Mouse (Mus musculus) ES-CJ7 (cell line): Measurements from ENCODE around the gene Grin2c.

Experiments
- DNase-seq: peaks from one replicate; pipeline ENCODE4 v3.0.0; 2011; ENCODE audit warnings: low read depth, low spot score

Grin2c gene

DNA sequence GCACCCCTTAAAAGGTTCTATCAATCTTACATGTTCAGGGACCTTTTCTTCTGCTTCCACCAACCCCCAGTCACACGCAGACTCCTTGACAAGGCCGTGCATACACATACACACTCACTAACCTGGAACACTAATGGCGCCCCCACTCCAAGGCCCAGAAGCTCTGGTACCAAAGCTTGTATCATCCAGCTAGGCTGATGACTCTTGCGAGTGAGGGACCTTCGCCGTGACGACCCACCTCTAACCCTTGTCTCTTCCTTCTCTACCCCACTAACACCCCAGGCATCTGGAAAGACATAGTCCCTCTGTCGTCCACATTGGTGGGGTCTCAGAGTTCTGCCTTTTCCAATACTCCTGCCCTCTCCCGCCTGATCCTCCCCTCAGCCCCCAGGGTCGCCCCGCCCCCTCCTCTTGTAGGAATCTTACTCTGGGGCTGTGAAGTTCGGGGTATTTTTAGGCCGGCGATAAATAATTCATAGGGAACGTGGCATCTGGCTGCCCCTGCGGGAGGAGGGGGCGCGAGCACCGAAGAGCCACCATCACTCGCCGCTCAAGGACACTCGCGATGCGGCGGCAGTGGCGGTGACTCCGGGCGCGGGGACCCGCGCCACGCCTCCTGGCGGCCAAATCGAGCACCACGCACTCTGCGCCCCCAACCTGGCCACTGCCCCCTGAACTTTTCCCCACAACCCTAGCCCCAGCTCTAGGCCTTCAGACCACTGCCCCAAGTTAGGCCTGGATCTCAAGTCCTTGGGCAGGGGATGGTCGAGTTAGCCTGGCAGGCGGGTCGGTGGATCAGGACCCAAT, 2.0 kb downstream of the Grin2c start:
- peak; percentile 58 for DNase-seq

DNA sequence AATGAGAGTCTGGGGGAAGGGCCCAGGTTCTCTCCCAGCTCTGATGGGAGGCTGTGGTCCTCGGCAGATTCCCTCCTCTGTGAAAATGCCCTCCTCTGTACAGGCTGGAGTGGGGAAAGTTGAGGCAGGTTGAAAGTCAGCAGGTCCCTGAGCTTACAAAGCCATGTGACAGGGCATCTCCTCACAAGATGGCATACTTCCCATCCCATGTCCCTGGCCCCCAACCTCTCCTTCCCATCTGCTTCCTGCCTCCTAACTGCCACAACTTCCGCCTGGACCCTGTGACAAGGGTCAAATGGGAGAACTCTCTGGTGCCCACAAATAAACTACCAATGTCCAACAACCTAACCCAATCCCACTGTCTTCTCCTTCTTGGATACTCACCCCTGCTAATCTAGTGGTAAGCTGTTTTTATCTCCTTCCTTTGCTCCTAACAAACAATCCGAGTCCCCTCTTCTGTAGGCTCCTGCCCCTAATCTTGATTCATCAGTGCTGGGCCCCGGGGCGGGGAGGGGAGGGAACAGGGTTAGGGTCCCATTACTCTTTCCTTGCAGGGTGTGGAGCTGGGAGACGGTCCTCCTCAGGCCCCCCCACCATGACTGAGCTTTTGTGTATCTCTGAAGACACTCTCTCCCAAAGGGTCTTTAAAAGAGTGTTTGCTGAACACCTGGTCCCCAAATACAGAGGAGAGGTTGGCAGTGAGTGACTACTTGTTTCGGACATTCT, 2.7 kb downstream of the Grin2c start:
- no peak for DNase-seq

DNA sequence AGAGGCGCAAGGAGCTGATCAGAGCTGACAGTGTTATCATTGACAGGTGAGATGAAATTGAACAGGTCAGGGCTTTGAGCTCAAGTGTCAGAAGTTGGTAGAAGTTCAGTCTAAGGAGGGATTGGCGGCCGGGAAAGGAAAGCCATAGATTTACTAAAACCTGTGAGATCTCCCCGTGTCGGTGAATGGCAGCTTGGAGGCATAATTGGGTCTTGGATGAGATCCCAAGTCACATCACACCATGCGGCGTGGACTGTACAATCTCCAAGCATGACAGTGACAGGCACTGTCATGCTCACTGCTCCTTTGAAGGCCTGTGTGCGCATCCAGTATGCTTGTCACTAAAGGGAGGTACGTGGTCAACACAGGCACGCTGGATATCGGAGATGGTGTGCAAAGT, 4.1 kb downstream of the Grin2c start:
- no peak for DNase-seq

DNA sequence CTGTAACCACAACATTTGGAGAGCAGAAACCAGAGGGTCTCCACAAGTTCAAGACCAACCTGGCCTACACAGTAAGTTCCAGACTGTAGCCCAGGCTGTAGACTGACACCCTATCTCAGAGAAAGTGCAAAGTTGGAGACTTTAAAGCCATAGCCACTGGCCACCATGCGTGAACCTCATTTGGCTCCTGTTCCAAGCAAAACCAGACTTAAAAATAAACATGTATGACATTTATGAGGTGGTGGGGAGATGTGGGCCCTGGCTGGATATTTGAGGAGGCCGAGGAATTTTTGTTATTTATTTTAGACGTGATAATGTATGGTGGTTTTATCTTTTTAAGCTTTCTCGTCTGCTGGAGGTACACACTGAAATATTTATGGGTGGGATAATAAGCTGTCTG, 7.9 kb downstream of the Grin2c start:
- no peak for DNase-seq

DNA sequence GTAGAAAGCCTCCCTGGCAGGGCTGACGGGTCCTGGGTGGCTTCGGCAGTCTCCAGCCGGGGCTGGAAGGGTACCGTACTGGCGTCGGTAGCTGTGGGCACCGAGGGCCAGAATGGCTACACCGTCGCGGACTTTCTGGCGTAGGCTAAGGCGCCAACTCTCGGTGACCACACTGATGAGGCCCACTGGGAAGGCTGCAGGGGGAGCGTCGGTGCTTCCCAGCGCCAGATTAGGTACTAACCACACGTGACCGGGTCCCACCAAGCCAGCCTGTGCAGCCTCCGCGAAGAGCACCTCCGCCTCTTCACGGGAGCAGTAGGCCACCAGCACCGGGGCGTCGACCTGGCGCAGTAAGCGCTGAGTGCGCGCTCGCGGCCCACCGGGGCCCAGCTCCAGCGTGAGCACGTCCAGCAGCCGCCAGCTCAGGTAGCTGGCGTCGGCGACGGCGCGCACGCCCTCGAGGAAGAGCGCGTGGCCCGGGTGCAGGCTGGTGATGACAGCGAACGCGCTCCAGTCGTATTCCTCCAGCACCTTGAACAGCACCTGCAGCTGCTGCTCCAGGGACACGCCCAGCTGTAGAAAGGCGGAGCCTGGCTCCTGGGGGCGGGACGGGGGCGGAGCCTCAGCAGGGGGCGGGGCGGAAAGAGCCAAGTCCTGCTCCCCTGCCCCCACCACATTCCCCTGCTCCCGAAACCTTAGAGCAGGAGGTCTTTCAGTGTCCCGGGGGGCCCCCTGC, 9.1 kb downstream of the Grin2c start:
- DNase-seq = peak; percentile 93

DNA sequence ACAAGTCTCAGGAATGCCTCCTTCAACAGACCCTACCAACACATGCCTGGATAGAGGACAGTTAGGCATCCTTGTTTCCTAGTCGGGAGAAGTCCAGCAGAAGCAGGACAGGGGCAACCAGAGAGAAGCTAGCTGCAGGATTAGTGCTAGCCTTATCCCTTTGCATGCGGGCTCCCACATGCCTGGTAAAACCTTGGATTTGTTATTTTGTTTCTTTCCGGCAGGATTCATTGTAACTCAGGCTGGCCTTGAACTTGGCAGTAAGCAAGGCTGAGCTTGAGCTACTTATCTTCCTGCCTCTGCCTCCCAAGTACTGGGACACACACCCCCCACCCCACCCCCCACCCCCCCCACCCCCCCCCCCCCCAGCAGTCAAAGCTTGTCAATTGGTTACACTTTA, 15.8 kb downstream of the Grin2c start:
- no peak for DNase-seq

DNA sequence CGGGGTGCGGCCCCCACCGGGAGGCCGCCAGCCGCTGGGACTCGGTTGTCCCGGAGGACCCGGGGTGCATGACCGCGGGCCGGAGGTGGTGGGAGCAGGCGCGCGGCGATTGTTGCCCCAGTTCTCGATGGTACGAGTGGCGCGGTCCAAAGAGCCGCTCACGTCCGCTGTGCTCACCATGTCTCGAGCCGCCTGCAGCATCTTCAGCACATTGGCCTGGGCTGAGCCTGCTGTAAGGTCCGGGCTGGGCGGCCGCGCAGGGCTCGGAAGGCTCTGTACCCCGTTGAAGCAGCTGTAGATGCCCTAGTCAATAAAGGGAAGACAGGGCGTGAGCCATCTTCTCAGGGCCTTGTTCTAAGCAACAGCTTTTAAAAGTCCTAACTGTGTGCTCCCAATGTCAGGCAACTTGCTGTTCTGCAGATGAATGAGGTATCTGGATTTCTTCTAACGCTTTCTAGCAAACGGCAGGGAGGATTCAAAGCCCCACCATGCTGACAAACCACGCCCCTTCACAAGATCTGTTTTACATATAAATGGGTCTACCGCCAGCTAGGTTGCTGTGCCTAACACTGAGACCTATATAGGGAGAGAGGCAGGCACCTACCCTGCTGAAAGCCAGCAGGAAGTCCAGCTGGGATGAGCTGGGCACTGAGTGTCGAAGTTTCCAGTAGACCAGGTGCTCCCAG, 16.5 kb downstream of the Grin2c start:
- DNase-seq = peak; percentile 87

DNA sequence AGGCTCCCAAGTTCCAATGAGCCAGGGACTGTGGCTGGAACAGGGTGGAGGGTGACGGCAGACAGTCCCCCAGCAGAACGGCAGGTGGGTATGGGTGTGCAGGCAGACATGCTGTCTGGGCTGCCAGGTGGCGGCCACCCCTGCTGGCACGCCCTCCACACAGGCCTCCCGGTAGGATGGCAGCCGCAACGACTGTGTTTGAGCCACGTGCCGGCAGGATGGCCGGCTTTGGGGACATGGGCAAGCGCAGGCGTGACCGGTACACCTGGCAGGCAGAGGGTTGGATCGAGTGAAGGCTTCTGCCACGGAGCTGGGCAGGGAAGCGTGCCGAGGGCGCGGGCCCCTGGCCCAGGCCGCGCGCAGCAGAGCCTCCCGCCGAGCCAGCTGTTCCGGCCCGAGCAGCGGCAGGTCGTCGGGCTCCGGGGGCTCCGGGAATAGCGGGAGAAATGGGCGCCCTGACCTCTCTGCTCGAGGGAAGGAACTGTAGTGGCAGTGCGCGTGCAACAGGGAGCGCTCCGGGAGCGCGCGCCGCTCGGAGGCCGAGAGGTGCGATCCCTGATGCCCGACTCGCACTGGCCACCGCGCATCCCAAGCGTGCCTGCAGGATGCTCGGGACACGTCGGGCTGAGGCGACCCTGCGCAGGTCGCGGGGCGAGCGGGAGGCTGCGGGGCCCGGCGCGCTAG, 17.2 kb downstream of the Grin2c start:
- DNase-seq = no peak

DNA sequence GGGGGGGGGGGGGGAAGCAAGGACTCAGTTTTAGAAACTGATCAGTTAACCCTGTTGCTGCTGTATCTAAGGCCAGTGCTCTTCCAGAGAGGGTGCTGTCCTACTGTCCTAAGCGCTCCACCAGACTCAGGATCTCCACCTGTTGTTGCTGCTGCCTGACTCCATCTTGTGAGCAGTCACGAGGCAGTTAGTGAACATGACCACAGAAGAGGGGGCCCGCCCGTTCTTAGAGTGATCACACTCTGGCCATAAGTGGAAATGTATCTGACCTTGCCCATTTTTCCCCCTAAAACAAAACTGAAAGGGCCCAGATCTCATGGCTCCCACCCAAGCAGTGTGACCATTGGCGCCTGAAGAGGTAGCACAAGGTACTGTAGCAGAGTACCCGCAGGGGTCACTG, 19.1 kb downstream of the Grin2c start:
- DNase-seq = no peak

DNA sequence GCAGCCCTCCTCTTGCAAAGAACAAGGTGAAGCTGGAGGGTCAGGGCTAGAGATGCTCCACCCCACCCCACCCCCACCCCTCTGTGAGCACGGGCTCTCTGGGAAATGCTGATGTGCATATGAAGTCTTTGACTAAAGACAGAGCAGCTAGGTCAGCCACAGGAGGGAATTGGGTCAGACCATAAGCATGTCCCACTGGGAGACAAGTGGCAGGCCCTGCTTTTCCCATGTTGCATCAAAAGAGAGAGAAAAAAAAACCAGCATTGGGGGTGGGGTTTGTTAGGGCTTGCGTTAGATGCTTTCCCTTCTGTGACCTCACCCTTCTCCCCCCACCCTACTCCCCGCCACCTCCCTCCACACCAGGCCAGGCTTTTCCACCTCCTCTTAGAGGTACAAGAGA, 19.8 kb downstream of the Grin2c start:
- DNase-seq = peak; percentile 61

DNA sequence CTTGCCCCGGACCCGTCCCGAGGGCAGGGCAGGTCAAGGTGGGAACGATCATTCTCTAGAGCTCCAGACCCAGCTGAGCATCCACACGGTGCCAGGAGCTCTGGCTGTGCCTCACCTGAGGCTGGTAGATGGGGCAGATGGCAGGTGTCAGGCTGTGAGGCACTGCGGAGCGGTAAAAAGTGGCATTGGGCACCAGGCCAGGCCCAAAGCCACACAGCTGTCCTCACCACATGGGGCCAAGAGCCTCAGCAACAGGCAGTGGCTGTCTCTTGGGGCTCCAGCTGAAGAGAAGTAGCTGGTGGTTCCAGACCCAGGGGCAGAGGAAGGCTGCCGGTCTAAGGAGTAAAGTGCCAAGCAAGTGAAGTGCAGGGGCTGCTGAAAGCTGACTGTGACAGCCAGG, 20.7 kb downstream of the Grin2c start:
- DNase-seq = no peak

DNA sequence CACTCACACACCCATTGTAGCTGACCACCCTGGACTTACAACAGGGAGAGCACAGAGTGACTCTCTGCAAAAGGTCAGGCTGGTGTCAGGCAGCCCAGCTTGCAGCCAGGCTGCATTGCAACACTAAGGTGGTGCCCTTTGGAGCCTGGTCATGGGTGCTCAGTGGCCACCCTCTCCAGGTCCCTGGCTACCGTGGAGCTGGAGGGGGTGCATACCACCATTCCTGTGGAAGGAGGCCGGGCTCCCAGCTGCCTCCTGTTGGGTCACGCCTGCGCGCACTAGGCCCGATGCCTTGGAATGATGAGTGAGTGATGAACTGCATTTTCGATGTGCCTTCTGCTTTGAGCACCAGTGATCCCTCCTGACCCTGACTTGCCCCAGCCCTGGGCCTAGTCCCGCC, 22.2 kb downstream of the Grin2c start:
- DNase-seq = no peak

DNA sequence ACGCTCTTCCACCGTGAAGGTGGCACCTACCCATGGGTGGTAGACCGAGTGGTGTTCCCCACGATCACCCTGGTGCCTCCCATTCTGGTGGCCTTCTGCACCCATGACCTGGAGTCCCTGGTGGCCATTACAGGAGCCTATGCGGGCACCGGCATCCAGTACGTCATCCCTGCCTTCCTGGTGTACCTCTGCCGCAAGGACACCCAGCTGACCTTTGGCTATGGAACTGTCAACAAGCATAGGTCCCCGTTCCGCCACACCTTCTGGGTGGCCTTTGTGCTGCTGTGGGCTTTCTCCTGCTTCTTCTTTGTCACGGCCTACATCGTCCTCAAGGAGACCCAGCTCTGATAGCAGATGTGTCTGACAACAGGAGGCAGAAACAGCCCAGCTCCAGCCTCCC, 23.3 kb downstream of the Grin2c start:
- no peak for DNase-seq

DNA sequence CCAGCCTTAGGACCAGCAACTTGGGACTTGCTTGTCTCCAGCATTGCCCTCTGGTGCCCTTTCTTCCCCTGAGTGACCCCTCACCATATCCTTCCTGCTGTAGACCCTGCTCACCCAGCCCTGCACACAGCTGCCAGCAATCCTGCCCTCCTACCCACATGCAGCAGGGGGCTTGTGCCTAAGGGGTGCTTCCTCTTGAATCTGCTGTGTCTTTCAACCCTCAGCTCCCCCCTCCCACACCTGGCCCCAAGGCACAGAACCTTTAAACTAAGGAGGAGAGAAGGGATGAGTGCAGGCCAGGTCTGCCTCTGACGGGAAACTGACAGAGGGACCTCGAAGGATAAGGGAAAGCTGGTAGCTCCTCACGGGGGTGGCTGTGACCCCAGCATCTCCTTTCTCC, 24.3 kb downstream of the Grin2c start:
- DNase-seq = no peak

DNA sequence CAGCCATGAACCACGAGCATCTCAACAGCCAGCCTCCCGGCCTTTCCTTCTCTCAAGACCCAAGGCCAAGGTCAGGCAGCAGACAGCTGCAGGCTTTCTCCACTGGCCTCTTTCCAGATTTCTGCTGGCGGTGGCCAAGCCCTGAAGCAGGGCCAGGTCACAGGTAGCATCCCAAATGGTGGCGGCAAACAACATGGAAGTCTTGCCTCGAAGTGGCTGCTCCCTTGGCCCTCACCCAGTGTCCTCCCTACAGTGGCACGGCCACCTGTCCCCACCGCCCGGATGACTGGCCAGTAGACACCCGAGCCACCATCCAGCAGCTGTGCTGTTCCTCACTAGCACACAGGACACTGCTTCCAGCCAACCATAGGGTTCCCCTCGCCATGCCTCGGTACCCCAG, 25.6 kb downstream of the Grin2c start:
- no peak for DNase-seq

DNA sequence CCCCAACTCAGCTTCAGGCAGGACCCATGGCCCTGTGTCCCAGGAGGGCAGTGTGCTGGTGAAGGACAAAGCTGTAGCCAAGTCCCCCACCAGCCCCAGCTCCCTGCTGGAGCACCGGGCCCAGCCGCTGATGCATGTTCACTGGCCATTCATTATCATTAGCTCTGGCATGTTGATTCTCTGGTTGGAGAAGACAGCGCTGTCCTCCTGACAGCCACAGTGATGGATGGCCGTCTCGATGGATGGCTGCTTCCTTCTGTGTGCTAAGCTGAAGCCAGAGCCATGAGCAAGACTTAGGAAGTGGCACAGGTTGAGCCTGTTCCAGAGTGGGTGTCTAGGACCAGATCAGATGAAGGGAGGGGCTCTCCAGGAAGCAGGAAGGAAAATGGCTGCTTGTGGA, 30.5 kb downstream of the Grin2c start:
- no peak for DNase-seq

DNA sequence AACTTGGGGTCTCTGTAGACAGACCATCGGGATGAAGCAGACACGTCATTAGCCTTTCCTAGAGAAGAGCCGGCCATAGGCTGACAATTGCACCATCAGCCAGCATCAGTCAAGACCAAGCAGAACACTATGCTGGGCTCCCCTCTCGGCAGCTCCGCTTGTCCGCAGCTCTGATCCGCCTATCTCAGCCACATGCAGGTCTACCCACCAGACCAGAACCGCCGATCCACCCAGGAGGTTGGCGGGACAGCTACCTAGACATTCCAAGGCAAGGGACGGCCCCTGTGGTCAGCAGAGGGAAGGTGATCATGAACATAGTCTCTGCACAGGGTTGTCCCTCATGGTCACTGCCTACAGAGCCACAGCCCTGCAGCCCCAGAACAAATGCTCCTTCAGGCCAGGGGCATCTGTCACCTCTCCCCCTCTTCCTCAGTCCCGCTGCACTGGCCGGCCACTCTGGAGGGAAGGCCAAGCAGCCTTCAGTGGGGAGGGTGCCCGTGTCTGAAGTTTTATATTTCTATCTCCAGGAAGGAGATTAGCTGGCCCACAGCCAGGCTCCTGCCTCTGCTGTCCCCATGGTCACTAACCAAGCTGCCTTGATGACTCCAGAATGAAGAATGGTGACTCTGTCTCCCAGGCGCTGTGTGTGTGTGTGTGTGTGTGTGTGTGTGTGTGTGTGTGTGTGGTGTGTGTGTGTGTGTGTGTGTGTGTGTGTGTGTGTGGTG, 32.6 kb downstream of the Grin2c start:
- DNase-seq = no peak

DNA sequence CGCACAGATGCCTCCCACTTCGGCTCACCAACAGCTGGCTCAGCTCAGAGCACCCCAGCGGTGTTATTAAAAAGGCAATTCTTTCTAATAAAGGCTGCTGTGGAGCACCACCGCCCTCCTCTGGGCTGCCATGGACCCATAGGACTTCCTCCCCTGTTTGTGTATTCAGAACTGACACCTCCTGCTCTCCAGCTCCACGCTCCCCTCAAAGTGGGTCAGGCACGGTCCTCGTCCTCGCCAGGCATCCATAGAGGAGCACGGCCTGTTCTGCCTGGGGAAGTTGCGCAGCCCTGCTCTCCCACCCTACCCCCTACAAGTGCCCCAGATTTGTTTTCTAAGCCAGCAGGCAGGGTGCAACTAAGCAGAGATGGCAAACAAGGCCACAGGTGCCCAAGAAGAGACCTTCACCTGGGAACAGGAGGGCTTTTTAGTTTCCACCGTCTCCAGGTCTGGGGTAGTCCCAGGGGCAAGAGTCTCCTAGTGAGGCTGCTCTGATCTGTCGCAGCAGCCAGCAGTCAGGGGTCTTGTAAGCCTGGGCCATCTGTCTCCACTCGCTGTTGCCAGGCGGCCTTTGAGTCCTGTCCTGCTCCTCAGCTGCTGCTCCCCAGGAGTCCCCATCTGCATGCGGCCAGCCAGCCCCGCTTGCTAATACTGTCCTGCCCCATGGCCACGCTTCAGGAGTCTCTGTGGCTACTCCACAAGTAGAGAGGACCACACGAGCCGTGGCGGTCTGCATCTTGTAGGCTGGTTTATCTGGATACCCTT, 33.3 kb downstream of the Grin2c start:
- no peak for DNase-seq

DNA sequence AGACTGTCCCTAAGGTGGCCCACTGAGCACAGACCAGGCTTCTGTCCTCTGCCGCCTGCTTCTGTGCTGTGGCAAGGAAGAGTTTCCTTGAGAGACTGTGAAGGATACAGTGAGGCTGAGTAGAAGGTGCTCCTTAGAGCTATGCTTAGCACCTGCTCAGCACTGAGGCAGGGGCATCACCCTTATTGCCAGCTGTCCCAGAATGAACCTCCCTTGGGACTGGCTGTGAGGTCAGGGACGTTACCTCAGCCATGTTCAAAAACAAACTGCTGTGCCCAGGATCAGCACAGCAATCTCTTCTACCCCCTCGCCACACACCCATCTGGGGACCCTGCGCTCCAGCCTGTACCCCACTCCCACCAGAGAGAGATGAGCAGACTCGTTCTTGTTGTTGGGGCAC, 34.2 kb downstream of the Grin2c start:
- DNase-seq = no peak

DNA sequence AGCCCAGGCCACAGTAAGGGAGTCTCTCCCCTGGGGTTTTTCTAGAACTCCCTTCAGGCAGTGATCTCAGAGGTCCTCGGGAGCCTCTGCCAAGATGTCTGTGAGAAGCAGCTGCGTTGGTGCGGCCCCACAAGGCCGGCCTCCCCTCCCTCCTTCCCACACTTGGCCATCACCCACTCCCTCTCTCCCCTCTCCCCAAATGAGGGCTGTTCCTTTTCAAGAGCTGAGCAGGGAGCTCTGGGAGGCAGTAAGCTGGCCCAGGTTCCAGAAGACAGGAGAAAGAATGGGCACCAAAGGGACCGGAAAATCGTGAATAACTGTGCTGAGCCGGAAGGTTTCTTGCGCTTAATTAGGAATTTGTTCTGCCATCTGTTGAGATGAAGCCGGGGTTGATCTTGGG, 35.1 kb downstream of the Grin2c start:
- DNase-seq = no peak
